Mouse (Mus musculus) embryo, embryonic 9.5 days (tissue): ENCODE data around the gene Tfrc.

ENCODE experiments used
- DNase-seq: peaks from one replicate; pipeline ENCODE4 v3.0.0-alpha.2; 2017; ENCODE audit errors: extremely low spot score

Gene Tfrc

DNA sequence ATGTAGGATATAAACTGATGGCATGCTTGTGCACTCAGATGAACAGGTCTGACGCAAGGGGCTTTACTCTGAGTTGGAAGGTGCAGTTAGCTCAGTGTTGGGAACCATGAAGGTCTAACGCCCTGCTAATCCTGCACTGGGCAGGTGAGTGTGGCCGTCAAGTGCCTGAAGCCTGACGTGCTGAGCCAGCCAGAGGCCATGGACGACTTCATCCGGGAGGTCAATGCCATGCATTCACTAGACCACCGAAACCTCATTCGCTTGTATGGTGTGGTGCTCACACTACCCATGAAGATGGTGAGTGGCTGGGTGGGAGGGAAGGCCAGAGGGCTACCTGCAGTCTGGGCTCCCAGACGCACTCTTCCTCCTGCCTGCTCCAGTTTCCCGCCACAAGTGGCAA lies 60.5 kb downstream of the Tfrc start:
- DNase-seq: no peak

DNA sequence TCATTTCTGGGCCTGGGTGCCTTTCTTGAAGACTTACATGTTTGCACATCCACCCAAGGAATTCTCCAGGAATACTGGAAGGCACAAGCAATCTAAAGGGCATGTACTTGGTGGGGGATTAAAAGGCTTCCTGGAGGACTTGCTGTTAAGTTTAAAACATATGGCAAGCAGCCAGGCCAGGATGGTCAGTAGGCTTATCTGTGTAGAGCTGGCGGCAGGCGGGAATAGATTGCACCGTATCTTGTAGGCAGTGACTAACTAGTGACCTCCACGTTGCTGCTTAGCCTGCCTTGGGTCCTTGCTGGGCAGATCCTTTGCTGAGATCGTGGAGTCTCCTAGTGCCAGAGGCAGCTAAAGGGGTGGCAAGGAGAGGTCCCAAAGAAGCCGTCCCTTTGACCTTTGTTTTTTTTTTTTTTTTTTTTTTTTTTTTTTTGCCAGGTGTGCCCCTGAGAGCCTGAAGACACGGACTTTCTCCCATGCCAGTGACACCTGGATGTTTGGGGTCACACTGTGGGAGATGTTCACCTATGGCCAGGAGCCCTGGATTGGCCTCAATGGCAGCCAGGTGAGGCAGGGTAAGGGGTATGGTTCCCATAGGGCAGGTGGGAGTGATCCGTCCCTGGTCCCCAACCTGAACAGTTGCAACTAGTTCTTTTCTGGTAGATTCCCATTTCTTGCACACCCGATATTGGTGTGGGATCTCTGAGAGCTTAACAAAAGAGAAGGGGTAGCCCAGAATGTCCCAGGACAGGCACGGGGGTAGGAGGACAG lies 61.8 kb downstream of the Tfrc start:
- no peak for DNase-seq

DNA sequence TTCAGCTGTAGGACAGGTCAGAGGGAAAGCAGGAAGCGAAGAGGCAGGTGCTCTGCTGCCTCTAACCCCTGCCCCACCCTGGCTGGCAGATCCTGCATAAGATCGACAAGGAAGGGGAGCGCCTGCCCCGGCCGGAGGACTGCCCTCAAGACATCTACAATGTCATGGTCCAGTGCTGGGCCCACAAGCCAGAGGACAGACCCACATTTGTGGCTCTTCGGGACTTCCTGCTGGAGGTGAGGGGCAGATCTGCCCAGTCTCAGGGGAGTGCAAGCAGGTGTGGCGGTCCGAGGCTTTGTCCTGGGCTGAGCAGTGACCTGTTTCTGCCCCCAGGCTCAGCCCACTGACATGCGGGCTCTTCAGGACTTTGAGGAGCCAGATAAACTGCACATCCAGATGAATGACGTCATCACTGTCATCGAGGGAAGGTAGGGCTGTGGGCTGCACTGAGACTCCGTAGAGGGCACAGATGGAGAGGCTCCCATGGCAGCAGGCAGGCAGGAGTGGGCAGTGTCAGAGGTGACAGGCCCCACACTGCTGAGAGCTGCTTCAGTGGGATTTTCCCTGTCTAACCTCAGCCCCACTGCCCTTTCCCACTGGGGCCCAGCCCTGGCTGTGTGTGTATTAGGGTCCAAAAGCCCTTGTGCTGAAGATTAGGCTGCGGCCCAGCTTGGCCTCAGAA lies 62.6 kb downstream of the Tfrc start:
- DNase-seq: no peak

DNA sequence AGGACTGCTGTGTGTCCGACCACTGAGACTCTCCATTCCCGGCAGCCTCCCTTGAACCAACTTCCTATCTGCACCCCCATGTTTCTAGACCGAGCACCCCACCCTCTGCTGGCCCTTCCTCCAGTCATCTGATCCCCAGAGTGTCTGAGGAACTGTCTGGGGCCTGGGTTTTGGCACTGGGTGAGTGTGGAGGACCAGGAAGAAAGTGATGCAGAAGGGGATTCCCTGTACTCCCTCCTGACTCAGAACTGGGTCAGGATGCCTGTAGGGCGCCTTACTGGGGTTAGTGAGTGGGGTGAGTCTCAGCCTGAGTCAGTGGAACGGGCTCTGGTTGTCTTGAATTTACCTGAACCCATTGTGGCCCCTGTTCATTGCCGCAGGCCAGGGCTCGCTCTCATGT lies 63.5 kb downstream of the Tfrc start:
- DNase-seq: no peak

DNA sequence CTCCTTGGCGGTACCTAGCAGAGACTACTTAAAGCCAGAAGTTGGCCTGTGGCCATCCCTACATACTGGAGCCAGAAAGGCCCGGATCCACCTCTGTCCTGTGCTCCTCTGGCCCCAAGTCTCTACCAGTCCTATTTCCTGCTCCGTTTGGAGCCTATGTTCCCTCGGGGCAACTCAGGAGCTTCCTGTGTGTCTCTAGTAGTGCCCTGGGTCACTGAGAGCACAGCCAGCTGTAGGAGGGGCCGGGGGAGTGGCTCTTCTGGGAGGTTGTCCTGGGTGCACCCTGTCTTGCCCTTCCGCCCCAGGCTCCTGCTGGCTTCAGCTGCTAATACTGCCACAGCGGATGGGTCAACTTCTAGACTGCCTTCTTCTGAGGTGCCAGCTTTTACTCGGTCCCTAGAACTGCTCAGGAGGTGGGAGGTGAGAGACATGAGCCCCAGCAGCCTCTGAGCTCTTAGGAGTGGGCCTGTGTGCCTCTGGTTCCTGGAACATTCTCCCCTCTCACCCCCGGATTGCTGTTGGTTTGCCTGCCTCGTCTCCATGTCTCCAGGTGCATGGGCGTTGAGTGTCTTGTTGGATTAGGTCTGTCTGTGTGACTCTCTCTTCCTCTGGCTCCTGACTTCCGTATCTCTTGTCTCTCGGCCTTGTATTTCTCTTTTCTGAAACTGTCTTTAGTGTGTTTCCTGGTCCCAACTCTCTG lies 64.3 kb downstream of the Tfrc start:
- no peak for DNase-seq

DNA sequence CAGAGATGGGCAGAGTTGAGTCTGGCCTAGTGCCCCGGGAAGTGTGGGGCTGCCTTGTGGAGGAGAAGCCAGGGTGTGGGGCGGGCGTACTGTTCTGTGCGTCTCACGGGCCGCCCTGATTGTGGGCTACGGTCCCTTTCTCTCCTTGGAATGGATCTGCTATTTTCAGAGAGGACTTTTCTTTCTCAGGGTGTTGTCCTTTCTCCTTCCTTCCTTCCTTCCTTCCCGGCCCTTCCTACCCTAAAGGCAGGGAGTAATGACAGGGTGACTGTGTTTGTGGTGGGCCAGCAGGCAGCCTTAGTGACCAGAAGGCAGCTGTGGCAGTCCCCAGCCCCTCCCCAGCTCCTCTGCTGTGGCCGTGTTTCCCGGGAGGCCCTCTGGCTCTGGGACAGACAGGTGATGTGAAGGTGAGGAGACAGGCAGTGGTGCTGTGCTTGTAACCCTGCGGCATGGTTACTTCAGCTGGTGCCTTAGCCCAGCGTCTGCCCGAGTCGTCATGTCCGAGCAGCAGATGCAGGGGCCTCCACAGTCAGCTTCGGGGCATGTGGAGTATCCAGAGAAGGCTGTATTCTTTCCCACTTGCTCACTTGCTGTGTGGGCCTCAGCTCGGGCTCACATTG lies 65.5 kb downstream of the Tfrc start:
- DNase-seq: no peak

DNA sequence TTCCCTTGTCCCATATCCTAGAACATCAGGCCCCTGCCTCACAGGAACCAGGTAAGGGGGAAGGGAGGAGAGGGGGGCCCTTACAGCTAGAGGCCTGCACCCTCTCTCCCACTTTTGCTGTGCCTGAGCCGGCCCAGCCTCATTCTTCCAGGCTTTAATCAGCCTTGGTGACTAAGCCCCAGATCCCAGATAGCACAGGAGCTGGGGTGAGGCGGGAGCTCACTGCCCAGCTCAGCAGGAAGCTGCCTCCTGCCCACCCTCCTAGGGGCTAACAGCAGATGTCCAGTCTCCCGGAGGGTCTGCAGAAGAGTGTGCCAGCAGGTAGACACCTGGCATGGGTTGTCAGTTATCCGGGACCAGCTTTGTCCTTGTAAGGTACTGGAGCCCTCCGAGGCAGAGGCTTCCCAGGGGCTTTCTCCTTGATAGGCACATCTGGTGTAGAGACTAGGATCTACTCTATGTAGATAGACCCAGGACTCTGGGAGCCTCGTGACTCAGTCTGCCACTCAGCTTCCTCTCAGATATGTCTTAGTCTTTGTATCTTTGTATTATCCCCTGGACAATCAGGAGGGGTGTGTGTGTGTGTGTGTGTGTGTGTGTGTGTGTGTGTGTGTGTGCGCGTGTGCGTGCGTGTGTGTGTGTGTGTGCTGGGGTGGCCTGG lies 68.5 kb downstream of the Tfrc start:
- no peak for DNase-seq

DNA sequence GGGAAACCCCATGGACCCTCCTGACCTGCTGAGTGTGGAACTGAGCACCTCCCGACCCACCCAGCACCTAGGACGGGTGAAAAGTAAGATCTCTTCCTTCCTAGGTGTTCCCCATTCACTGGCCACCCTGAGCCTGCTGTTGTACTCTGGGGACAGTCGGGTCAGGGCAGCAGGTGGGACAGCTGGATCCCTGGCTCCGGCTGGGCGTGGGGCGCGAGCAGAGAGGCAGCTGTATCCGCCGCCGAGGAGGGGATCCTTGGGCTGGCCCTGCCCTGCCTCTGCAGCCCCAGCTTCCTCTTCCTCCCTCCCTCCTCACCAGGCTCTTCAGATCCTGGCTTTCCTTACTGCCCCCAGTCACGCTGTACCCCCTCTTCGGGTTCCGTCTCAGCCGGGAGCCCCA lies 69.2 kb downstream of the Tfrc start:
- no peak for DNase-seq

DNA sequence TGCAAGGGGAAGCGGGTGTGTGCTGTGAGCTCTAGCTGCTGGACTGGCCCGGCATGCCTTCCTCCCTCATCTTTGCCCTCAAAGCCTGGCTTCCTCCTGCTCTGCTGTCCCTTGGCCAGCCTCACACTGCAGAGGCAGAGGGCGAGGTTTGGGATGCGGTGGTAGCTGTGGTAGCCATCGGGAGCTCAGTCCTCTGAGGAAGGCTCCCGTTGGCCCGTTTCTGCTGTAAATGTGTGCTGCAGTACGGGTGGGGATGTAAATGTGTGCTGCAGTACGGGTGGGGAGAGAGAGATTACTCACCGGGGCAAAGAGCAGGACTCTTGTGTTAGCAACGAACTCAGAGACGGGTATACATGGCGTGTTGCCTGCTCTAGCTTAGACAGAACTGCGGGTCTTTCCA lies 70.1 kb downstream of the Tfrc start:
- no peak for DNase-seq

DNA sequence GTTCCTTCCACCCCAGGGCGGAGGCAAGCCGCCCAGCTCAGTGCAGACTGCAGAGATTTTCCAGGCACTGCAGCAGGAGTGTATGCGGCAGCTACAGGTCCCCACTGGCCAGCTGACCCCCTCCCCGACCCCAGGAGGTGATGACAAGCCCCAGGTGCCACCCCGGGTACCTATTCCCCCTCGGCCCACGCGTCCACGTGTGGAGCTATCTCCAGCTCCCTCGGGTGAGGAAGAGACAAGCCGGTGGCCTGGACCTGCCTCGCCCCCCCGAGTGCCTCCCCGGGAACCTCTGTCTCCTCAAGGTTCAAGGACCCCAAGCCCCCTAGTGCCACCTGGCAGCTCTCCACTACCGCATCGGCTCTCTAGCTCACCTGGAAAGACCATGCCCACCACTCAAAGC lies 71.3 kb downstream of the Tfrc start:
- no peak for DNase-seq

DNA sequence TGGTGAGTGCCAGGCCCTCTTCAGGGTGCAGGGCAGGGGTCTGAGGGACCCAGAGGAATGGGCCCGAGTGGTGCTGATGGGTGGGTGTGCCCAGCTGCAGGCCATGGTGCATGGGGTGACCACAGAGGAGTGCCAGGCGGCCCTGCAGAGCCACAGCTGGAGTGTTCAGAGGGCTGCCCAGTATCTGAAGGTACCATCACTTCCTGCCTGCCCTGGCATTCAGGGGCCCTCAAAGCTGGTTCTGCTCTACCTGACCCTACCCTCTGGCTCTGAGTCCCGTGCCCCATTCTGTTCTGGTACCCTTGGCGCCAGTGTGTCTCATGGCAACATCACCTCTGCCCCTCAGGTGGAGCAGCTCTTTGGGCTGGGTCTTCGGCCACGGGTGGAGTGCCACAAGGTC lies 72.1 kb downstream of the Tfrc start:
- no peak for DNase-seq

DNA sequence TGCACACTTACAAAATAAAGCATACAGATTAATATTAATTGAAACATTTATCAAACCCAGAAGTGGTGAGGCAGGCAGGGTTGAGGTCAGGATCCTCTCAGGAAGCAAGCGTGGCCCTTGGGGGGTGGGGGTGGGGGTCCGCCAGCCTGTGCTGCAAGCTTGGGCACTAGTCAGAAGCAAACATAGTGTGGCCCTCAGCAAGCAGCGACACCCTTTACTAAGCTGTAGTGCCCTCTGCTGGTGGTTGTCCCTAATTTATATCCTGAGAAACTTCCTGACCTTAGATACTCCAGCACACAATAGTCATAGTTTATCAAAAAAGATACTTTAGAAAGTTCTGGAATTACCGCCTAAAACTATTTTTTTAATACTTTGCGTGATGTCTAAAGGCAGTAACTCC lies 73.5 kb downstream of the Tfrc start:
- DNase-seq: peak; percentile 69
